ENCODE assay signal across 20 mouse cellular contexts in the genomic region with DNA sequence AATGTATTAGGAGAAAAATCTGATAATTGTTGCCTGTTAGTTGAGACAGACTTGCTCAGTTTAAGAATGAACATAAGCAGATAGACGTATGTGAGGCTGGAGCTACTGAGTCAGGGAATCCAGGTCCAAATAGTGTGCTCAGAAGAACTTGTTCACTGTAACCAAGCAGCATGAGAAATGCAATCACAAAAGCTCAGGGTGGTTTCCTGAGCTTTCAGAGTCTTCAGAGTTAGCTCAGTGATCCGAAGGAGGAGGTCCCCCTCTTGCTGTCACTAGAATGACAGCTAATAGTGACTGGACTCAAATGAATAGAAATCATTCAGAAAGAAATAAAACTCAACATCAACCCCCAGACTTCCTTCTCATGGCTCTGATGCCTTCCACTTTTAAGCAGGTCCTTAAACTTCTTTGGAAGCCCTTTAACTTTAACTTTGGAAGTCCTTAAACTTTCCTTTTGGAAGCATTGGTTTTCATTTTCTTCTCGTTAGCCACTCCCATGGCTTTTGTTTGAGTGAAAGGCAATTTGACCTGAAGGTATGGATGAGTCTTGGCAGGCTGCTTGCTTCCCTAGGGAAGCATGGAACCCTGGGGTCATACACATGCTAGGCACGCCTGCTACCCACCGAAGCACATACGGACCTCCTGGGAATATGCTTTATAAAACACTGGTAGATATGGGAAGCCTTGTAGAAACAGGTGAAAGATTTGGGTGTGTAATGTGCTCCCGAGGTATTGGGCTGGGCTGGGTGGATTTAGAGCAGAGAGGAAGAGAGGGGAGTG. TPM values are rescaled to one million over a fixed set of nuclear protein-coding genes. Genes with fewer than 3 reads are reported as not detected.
A peak's percentile ranks its signal among the peaks of the same experiment; 100 is the strongest.
DNase-seq lines count a peak whose midpoint lies in the region; ATAC-seq lines count a peak whose summit lies in the region.
"Had no signal": no experiment of that assay in that cellular context is flagged by ENCODE, and none has a peak within 500 bp of the region (broad histone marks: within the 10 kb centered on the region; RNA-seq: fewer than 3 reads in every experiment).

No protein-coding gene starts in this region.

- H3K9me3 ChIP-seq in heart, embryonic 10.5 days, result no peaks in the 10 kb centered on the region
- H3K9me3 ChIP-seq in lung, embryonic 15.5 days, result no peaks in the 10 kb centered on the region
- no peaks in the 10 kb centered on the region for H3K9me3 ChIP-seq in stomach, embryonic 16.5 days (replicated peaks; ENCODE audit: control insufficient read depth, low read length)
- H3K9me3 ChIP-seq: forebrain, embryonic 15.5 days; kidney, embryonic 15.5 days; limb, embryonic 12.5 days; liver, embryonic 15.5 days; megakaryocyte, embryonic 14.5 days; stomach, embryonic 15.5 days had no signal

- DNase-seq in heart, embryonic 10.5 days (ENCODE audit: low spot score), result no peak
- no peak for DNase-seq in heart, adult 9 months (ENCODE audit: low spot score in 2 of 2)
- DNase-seq in lung, adult 18-20 months, result no peak
- DNase-seq in adipocyte (ENCODE audit: low spot score), result peak; percentile 54
- DNase-seq in frontal cortex, adult 2 months (ENCODE audit: extremely low spot score in 1 of 2, low spot score in 1 of 2), result no peak
- DNase-seq: adrenal gland, adult 8-10 months; cerebellum, adult 8-10 months; kidney, postnatal 4 days; right cerebral cortex, postnatal 25 days had no signal

- H3K4me1 ChIP-seq in heart, embryonic 10.5 days, result peaks cover 32% of the 10 kb centered on the region
- peaks cover 12% of the 10 kb centered on the region; the same call in 1 of the 2 replicates for H3K4me1 ChIP-seq in lung, embryonic 15.5 days
- no peaks in the 10 kb centered on the region for H3K4me1 ChIP-seq in stomach, embryonic 16.5 days (ENCODE audit: control insufficient read depth, insufficient read depth, low read length)
- H3K4me1 ChIP-seq: forebrain, embryonic 15.5 days; liver, embryonic 15.5 days; stomach, embryonic 15.5 days had no signal

- H3K36me3 ChIP-seq in heart, embryonic 10.5 days, result no peaks in the 10 kb centered on the region
- no peaks in the 10 kb centered on the region for H3K36me3 ChIP-seq in lung, embryonic 15.5 days
- H3K36me3 ChIP-seq in stomach, embryonic 16.5 days (ENCODE audit: control insufficient read depth, insufficient read depth, low read length), result no peaks in the 10 kb centered on the region
- H3K36me3 ChIP-seq: forebrain, embryonic 15.5 days; kidney, embryonic 15.5 days; limb, embryonic 12.5 days; liver, embryonic 15.5 days; stomach, embryonic 15.5 days had no signal

- ATAC-seq in lung, embryonic 15.5 days (ENCODE audit: borderline replicate concordance, extremely low read depth, low FRiP score, low TSS enrichment), result no peak
- ATAC-seq in stomach, embryonic 16.5 days (ENCODE audit: insufficient read depth, low FRiP score), result no peak
- ATAC-seq: forebrain, embryonic 15.5 days; hindbrain, embryonic 16.5 days; intestine, embryonic 16.5 days; midbrain, embryonic 16.5 days had no signal

- no peaks in the 10 kb centered on the region for H3K27me3 ChIP-seq in heart, embryonic 10.5 days (ENCODE audit: insufficient read depth, poor library complexity, severe bottlenecking)
- H3K27me3 ChIP-seq in lung, embryonic 15.5 days, result no peaks in the 10 kb centered on the region
- H3K27me3 ChIP-seq in stomach, embryonic 16.5 days (ENCODE audit: control insufficient read depth, insufficient read depth, low read length), result no peaks in the 10 kb centered on the region
- H3K27me3 ChIP-seq: forebrain, embryonic 15.5 days; kidney, embryonic 15.5 days; limb, embryonic 12.5 days; stomach, embryonic 15.5 days had no signal

- 77% methylated on average over 7 of the region's 7 CpGs for WGBS in heart, embryonic 10.5 days
- 71% methylated on average over 7 of the region's 7 CpGs for WGBS in lung, embryonic 15.5 days
- 80% methylated on average over 7 of the region's 7 CpGs for WGBS in stomach, embryonic 16.5 days

- no peak overlapping the region for H3K9ac ChIP-seq in lung, embryonic 15.5 days
- H3K9ac ChIP-seq in stomach, embryonic 16.5 days (ENCODE audit: low read length), result no peak overlapping the region
- H3K9ac ChIP-seq: forebrain, embryonic 15.5 days; kidney, embryonic 15.5 days; limb, embryonic 12.5 days; liver, embryonic 15.5 days; stomach, embryonic 15.5 days had no signal

- H3K4me3 ChIP-seq in heart, embryonic 10.5 days, result no peak overlapping the region
- no peak overlapping the region for H3K4me3 ChIP-seq in lung, embryonic 15.5 days
- no peak overlapping the region for H3K4me3 ChIP-seq in stomach, embryonic 16.5 days (replicated peaks; ENCODE audit: low read length)
- H3K4me3 ChIP-seq: forebrain, embryonic 15.5 days; kidney, embryonic 15.5 days; limb, embryonic 12.5 days; liver, embryonic 15.5 days; megakaryocyte, embryonic 14.5 days; stomach, embryonic 15.5 days had no signal

- peak overlapping the region; percentile 53; the same call in 1 of the 2 replicates for H3K27ac ChIP-seq in heart, embryonic 10.5 days
- peak overlapping the region; percentile 75 for H3K27ac ChIP-seq in lung, embryonic 15.5 days
- H3K27ac ChIP-seq in stomach, embryonic 16.5 days (ENCODE audit: low read length), result no peak overlapping the region
- H3K27ac ChIP-seq: forebrain, embryonic 15.5 days; kidney, embryonic 15.5 days; limb, embryonic 12.5 days; liver, embryonic 15.5 days; stomach, embryonic 15.5 days had no signal

- peak overlapping the region; percentile 26 for H3K4me2 ChIP-seq in lung, embryonic 15.5 days
- 0 out of 2 replicates have a peak overlapping the region, but pooled peaks have one; percentile 0 for H3K4me2 ChIP-seq in stomach, embryonic 16.5 days (ENCODE audit: low read depth, low read length)
- H3K4me2 ChIP-seq: forebrain, embryonic 15.5 days; kidney, embryonic 15.5 days; limb, embryonic 12.5 days; liver, embryonic 15.5 days; stomach, embryonic 15.5 days had no signal

RNA-seq across cellular contexts. Expression of a gene that starts 4.0 kb away (rescaled TPM):
- polyA plus RNA-seq in heart, embryonic 10.5 days (2016; fragmentation: Nextera tagmentation; extraction: Ambion mirVana), result 0.46 and 0.74 TPM in 2 replicates
- 10.2 and 11.7 TPM in 2 replicates for polyA plus RNA-seq in lung, embryonic 15.5 days (2015; fragmentation: Nextera tagmentation; extraction: Ambion mirVana)
- 6.7 and 9.3 TPM in 2 replicates for polyA plus RNA-seq in stomach, embryonic 16.5 days (2015; fragmentation: Nextera tagmentation; extraction: Ambion mirVana)
- 1.5 and 1.9 TPM in 2 replicates for polyA plus RNA-seq in frontal cortex, adult 2 months (2012; rRNA removed)
